Mouse (Mus musculus) liver, embryonic 14.5 days (tissue): ENCODE measurements around the gene Fdps. TPM values are rescaled to one million over a fixed set of nuclear protein-coding genes. Genes with fewer than 3 reads are reported as not detected.

Source experiments
- ATAC-seq: fragments of 200-750 bp; cut with Nextera tagmentation; 2 replicates; pipeline ENCODE4 v1.8.0; 2017; ENCODE audit warnings: moderate number of reproducible peaks, mild to moderate bottlenecking, moderate library complexity; ENCODE audit not compliant: insufficient read depth
- DNase-seq, 3 experiments: peaks; one replicate each; pipeline ENCODE4 v3.0.0-alpha.2; 2012 to 2013; ENCODE audit warnings: low read depth in 3 of 3, low spot score in 3 of 3
- H3K27ac ChIP-seq: fragments of 300-500 bp; sonication (generic); 2 replicates; pipeline ENCODE4 v1.5.1; 2014; ENCODE audit warnings: moderate library complexity, mild to moderate bottlenecking, control low read depth, inconsistent platforms
- H3K27me3 ChIP-seq: fragments of 300-500 bp; sonication (generic); 2 replicates; pipeline ENCODE4 v1.6.1; 2014; ENCODE audit warnings: mild to moderate bottlenecking, low read length, moderate library complexity; ENCODE audit not compliant: control insufficient read depth, insufficient read depth
- H3K36me3 ChIP-seq: fragments of 300-500 bp; sonication (generic); replicated peaks from 2 replicates; pipeline ENCODE4 v1.6.1; 2014; ENCODE audit warnings: low read depth; ENCODE audit not compliant: control insufficient read depth, insufficient read depth
- H3K4me1 ChIP-seq, 2 experiments: fragments of 200-500 bp in 1 of 2; fragments of 300-500 bp in 1 of 2; sonication (generic) in 1 of 2; replicated peaks; 2 replicates each; pipeline ENCODE4 v1.6.1; 2012 to 2014; ENCODE audit warnings: antibody characterized with exemption in 1 of 2, inconsistent platforms in 1 of 2, low read length in 1 of 2; ENCODE audit not compliant: control insufficient read depth in 2 of 2, insufficient read depth in 2 of 2
- H3K4me2 ChIP-seq: fragments of 300-500 bp; sonication (generic); 2 replicates; pipeline ENCODE4 v1.6.1; 2014; ENCODE audit warnings: low read depth, mild to moderate bottlenecking, control low read depth, moderate library complexity
- H3K4me3 ChIP-seq, 2 experiments: fragments of 200-500 bp in 1 of 2; fragments of 300-500 bp in 1 of 2; sonication (generic) in 1 of 2; 2 replicates each; pipeline ENCODE4 v1.5.1; 2012 to 2014; ENCODE audit warnings: low read depth in 2 of 2, low read length in 2 of 2, mild to moderate bottlenecking in 2 of 2, control low read depth in 1 of 2, inconsistent platforms in 1 of 2, moderate library complexity in 1 of 2; ENCODE audit not compliant: insufficient read depth in 1 of 2
- H3K9ac ChIP-seq: fragments of 300-500 bp; sonication (generic); replicated peaks from 2 replicates; pipeline ENCODE4 v1.6.1; 2014; ENCODE audit warnings: mild to moderate bottlenecking, control low read depth, moderate library complexity
- H3K9me3 ChIP-seq: fragments of 300-500 bp; sonication (generic); 2 replicates; pipeline ENCODE4 v1.6.1; 2016; ENCODE audit warnings: low read length, mixed read lengths; ENCODE audit not compliant: control insufficient read depth
- CTCF ChIP-seq: IDR thresholded peaks from 2 replicates; pipeline ENCODE4 v1.5.1; 2016; ENCODE audit warnings: antibody characterized with exemption, low read depth, control low read depth
- EP300 ChIP-seq: IDR thresholded peaks from 2 replicates; pipeline ENCODE4 v1.6.1; 2016; ENCODE audit warnings: antibody characterized with exemption, low read depth
- WGBS: fragments of 180-500 bp; shearing (Covaris S2); extraction: QIAGEN DNeasy Blood & Tissue Kit; methylation state at CpG from one replicate; pipeline ENCODE4 v1.1.7; 2014; ENCODE audit not compliant: insufficient replicate concordance; 5-methylcytosine and 5-hydroxymethylcytosine counted together
- polyA plus RNA-seq, 2 experiments: library from polyadenylated mRNA; depleted of rRNA in 1 of 2; stranded (reverse) in 1 of 2; unstranded in 1 of 2; fragments of >200 nt; fragmentation: Nextera tagmentation in 1 of 2; extraction: Ambion mirVana in 1 of 2; gene quantifications; 2 replicates each; pipeline versions ENCODE4 v1.2.1 to v1.2.3; 2012 to 2014

Fdps gene
- polyA plus RNA-seq, 2 experiments = 131 to 238 TPM

DNA sequence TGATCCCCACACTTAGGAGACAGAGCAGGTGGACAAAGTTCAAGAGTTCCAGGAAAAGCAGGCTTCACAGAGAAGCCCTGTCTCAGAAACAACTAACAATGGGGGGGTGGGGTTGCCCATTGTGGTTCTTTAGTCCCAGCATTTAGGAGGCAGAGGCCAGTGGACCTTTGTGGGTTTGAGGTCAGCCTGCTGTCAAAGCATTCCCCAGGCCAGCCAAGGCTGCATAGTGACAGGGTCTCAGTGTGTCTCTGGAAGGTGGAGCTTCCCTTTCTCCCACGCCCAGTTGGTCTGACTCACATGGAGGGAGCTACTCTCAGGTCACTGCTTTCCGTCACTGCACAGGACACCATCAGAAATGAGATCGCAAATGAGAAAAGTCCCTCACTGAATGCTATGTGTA lies 40.1 kb downstream of the Fdps start:
- H3K9me3 ChIP-seq = no peaks in the 10 kb centered on the region
- 91% methylated on average over 3 of the region's 3 CpGs for WGBS
- no peak overlapping the region for H3K27ac ChIP-seq
- H3K4me3 ChIP-seq = no peak overlapping the region
- H3K27me3 ChIP-seq = no peaks in the 10 kb centered on the region
- TF ChIP-seq CTCF (no peak), EP300 (no peak)
- no peak overlapping the region for H3K4me2 ChIP-seq
- no peak overlapping the region for H3K9ac ChIP-seq
- H3K36me3 ChIP-seq = peaks cover 62% of the 10 kb centered on the region
- ATAC-seq (no peak), DNase-seq (no peak)
- no peaks in the 10 kb centered on the region for H3K4me1 ChIP-seq

GRCm38 (mm10) chr3:89058783-89059182 lies 43.0 kb downstream of the Fdps start:
- DNase-seq = peak in 1 of 3 experiments; percentile 7
- no peak overlapping the region for H3K9ac ChIP-seq
- no peak overlapping the region for H3K27ac ChIP-seq
- H3K4me1 ChIP-seq = no peaks in the 10 kb centered on the region
- peaks cover 49% of the 10 kb centered on the region for H3K36me3 ChIP-seq
- H3K4me2 ChIP-seq = no peak overlapping the region
- H3K4me3 ChIP-seq = no peak overlapping the region
- no peaks in the 10 kb centered on the region for H3K27me3 ChIP-seq
- no peak for ATAC-seq
- no peaks in the 10 kb centered on the region for H3K9me3 ChIP-seq
- peak; percentile 72 for TF ChIP-seq CTCF
- TF ChIP-seq EP300 = no peak
- WGBS = 68% methylated on average over 3 of the region's 3 CpGs

GRCm38 (mm10) chr3:89058361-89058760 lies 43.4 kb downstream of the Fdps start:
- no peak for ATAC-seq
- Histone ChIP-seq H3K4me1 (no peaks in the 10 kb centered on the region), H3K9me3 (no peaks in the 10 kb centered on the region), H3K27me3 (no peaks in the 10 kb centered on the region), H3K4me3 (no peak overlapping the region), H3K27ac (no peak overlapping the region), H3K36me3 (peaks cover 47% of the 10 kb centered on the region), H3K9ac (no peak overlapping the region), H3K4me2 (no peak overlapping the region)
- TF ChIP-seq EP300 (no peak), CTCF (no peak)
- 90% methylated on average over 9 of the region's 9 CpGs for WGBS
- DNase-seq = no peak

Other genes starting within 250 kb of the Fdps start
- gene Msto1, start 188.0 kb downstream of the Fdps start, polyA plus RNA-seq (2012; rRNA removed) = 9.7 and 10.4 TPM in 2 replicates
- gene Msto1, start 188.0 kb downstream of the Fdps start, polyA plus RNA-seq (2014; fragmentation: Nextera tagmentation; extraction: Ambion mirVana) = 12.0 and 13.1 TPM in 2 replicates
- 2.3 and 3.2 TPM in 2 replicates for gene Ash1l, start 151.3 kb downstream of the Fdps start, polyA plus RNA-seq (2012; rRNA removed)
- 3.6 TPM in 2 replicates for gene Ash1l, start 151.3 kb downstream of the Fdps start, polyA plus RNA-seq (2014; fragmentation: Nextera tagmentation; extraction: Ambion mirVana)
- 26.0 and 55.2 TPM in 2 replicates for gene Dap3, start 150.8 kb downstream of the Fdps start, polyA plus RNA-seq (2012; rRNA removed)
- 102 and 114 TPM in 2 replicates for gene Dap3, start 150.8 kb downstream of the Fdps start, polyA plus RNA-seq (2014; fragmentation: Nextera tagmentation; extraction: Ambion mirVana)
- gene Rusc1, start 8.6 kb downstream of the Fdps start, polyA plus RNA-seq (2012; rRNA removed) = 4.1 and 5.2 TPM in 2 replicates
- 2.6 and 3.2 TPM in 2 replicates for gene Rusc1, start 8.6 kb downstream of the Fdps start, polyA plus RNA-seq (2014; fragmentation: Nextera tagmentation; extraction: Ambion mirVana)
- 0.02 TPM in 1 of 2 replicates, not detected in the other for gene Gm43738, start 860 bp downstream of the Fdps start, polyA plus RNA-seq (2012; rRNA removed)
- gene Gm43738, start 860 bp downstream of the Fdps start, polyA plus RNA-seq (2014; fragmentation: Nextera tagmentation; extraction: Ambion mirVana) = 0.04 TPM in 1 of 2 replicates, not detected in the other
- 132 and 143 TPM in 2 replicates for gene Pklr, start 34.2 kb upstream of the Fdps start, polyA plus RNA-seq (2012; rRNA removed)
- 79.8 and 97.5 TPM in 2 replicates for gene Pklr, start 34.2 kb upstream of the Fdps start, polyA plus RNA-seq (2014; fragmentation: Nextera tagmentation; extraction: Ambion mirVana)
- gene Hcn3, start 58.2 kb upstream of the Fdps start, polyA plus RNA-seq (2012; rRNA removed) = 0.23 and 0.31 TPM in 2 replicates
- 0.55 and 0.56 TPM in 2 replicates for gene Hcn3, start 58.2 kb upstream of the Fdps start, polyA plus RNA-seq (2014; fragmentation: Nextera tagmentation; extraction: Ambion mirVana)
- gene Clk2, start 62.8 kb upstream of the Fdps start, polyA plus RNA-seq (2012; rRNA removed) = 26.1 and 28.8 TPM in 2 replicates
- 6.7 and 7.2 TPM in 2 replicates for gene Clk2, start 62.8 kb upstream of the Fdps start, polyA plus RNA-seq (2014; fragmentation: Nextera tagmentation; extraction: Ambion mirVana)
- gene Scamp3, start 75.5 kb upstream of the Fdps start, polyA plus RNA-seq (2012; rRNA removed) = 35.3 and 46.3 TPM in 2 replicates
- gene Scamp3, start 75.5 kb upstream of the Fdps start, polyA plus RNA-seq (2014; fragmentation: Nextera tagmentation; extraction: Ambion mirVana) = 41.0 and 44.2 TPM in 2 replicates
- gene Fam189b, start 81.2 kb upstream of the Fdps start, polyA plus RNA-seq (2012; rRNA removed) = 3.6 and 3.9 TPM in 2 replicates
- gene Fam189b, start 81.2 kb upstream of the Fdps start, polyA plus RNA-seq (2014; fragmentation: Nextera tagmentation; extraction: Ambion mirVana) = 1.7 and 2.6 TPM in 2 replicates
- gene Gba, start 101.0 kb upstream of the Fdps start, polyA plus RNA-seq (2012; rRNA removed) = 16.5 and 19.9 TPM in 2 replicates
- gene Gba, start 101.0 kb upstream of the Fdps start, polyA plus RNA-seq (2014; fragmentation: Nextera tagmentation; extraction: Ambion mirVana) = 20.7 and 21.2 TPM in 2 replicates
- gene Thbs3, start 113.2 kb upstream of the Fdps start, polyA plus RNA-seq (2012; rRNA removed) = 0.96 and 1.7 TPM in 2 replicates
- gene Thbs3, start 113.2 kb upstream of the Fdps start, polyA plus RNA-seq (2014; fragmentation: Nextera tagmentation; extraction: Ambion mirVana) = 0.44 and 0.79 TPM in 2 replicates
- gene Mtx1, start 125.1 kb upstream of the Fdps start, polyA plus RNA-seq (2012; rRNA removed) = 71.7 and 83.2 TPM in 2 replicates
- 101 TPM in 2 replicates for gene Mtx1, start 125.1 kb upstream of the Fdps start, polyA plus RNA-seq (2014; fragmentation: Nextera tagmentation; extraction: Ambion mirVana)
- 0.02 and 0.18 TPM in 2 replicates for gene Muc1, start 127.1 kb upstream of the Fdps start, polyA plus RNA-seq (2012; rRNA removed)
- 0.08 and 0.11 TPM in 2 replicates for gene Muc1, start 127.1 kb upstream of the Fdps start, polyA plus RNA-seq (2014; fragmentation: Nextera tagmentation; extraction: Ambion mirVana)
- 26.3 and 26.4 TPM in 2 replicates for gene Krtcap2, start 144.0 kb upstream of the Fdps start, polyA plus RNA-seq (2012; rRNA removed)
- gene Krtcap2, start 144.0 kb upstream of the Fdps start, polyA plus RNA-seq (2014; fragmentation: Nextera tagmentation; extraction: Ambion mirVana) = 117 and 138 TPM in 2 replicates
- gene Trim46, start 144.3 kb upstream of the Fdps start, polyA plus RNA-seq (2012; rRNA removed) = 0.29 and 0.41 TPM in 2 replicates
- gene Trim46, start 144.3 kb upstream of the Fdps start, polyA plus RNA-seq (2014; fragmentation: Nextera tagmentation; extraction: Ambion mirVana) = 0.05 TPM in 1 of 2 replicates, not detected in the other
- gene Dpm3, start 157.4 kb upstream of the Fdps start, polyA plus RNA-seq (2012; rRNA removed) = 89.7 and 115 TPM in 2 replicates
- gene Dpm3, start 157.4 kb upstream of the Fdps start, polyA plus RNA-seq (2014; fragmentation: Nextera tagmentation; extraction: Ambion mirVana) = 64.3 and 65.8 TPM in 2 replicates
- 16.5 and 21.8 TPM in 2 replicates for gene Slc50a1, start 168.6 kb upstream of the Fdps start, polyA plus RNA-seq (2012; rRNA removed)
- 17.3 and 18.7 TPM in 2 replicates for gene Slc50a1, start 168.6 kb upstream of the Fdps start, polyA plus RNA-seq (2014; fragmentation: Nextera tagmentation; extraction: Ambion mirVana)
- gene Efna1, start 179.2 kb upstream of the Fdps start, polyA plus RNA-seq (2012; rRNA removed) = 3.6 and 3.7 TPM in 2 replicates
- gene Efna1, start 179.2 kb upstream of the Fdps start, polyA plus RNA-seq (2014; fragmentation: Nextera tagmentation; extraction: Ambion mirVana) = 2.9 TPM in 2 replicates
- 0.06 and 0.13 TPM in 2 replicates for gene Efna3, start 221.0 kb upstream of the Fdps start, polyA plus RNA-seq (2012; rRNA removed)
- 0.05 and 0.08 TPM in 2 replicates for gene Efna3, start 221.0 kb upstream of the Fdps start, polyA plus RNA-seq (2014; fragmentation: Nextera tagmentation; extraction: Ambion mirVana)
- gene Efna4, start 236.1 kb upstream of the Fdps start, polyA plus RNA-seq (2012; rRNA removed) = 0.81 and 0.92 TPM in 2 replicates
- 0.62 and 0.78 TPM in 2 replicates for gene Efna4, start 236.1 kb upstream of the Fdps start, polyA plus RNA-seq (2014; fragmentation: Nextera tagmentation; extraction: Ambion mirVana)
- gene Adam15, start 248.0 kb upstream of the Fdps start, polyA plus RNA-seq (2012; rRNA removed) = 6.2 TPM in 2 replicates
- 4.0 and 4.9 TPM in 2 replicates for gene Adam15, start 248.0 kb upstream of the Fdps start, polyA plus RNA-seq (2014; fragmentation: Nextera tagmentation; extraction: Ambion mirVana)